Mouse (Mus musculus) telencephalon, adult 2 months (tissue): ENCODE measurements at regions not wholly inside any gene's neighbourhood (a gene's known extent, or its start where the extent isn't known, plus 50 kb on each side); places are given as distances from the start of the nearest gene placed in this dataset.

ENCODE experiments used
- DNase-seq: peaks from one replicate; pipeline ENCODE4 v3.0.0-alpha.2; 2011; ENCODE audit warnings: low read depth, low spot score

- no peak for DNase-seq
Measured at GRCm38 (mm10) chr7:111420698-111421097, 337.9 kb upstream of the Eif4g2 start.

GRCm38 (mm10) chr7:111417735-111418134 lies 334.9 kb upstream of the Eif4g2 start:
- no peak for DNase-seq

- no peak for DNase-seq
Measured at GRCm38 (mm10) chr7:111416061-111416460, 333.2 kb upstream of the Eif4g2 start.

GRCm38 (mm10) chr7:111413745-111414144 lies 330.9 kb upstream of the Eif4g2 start:
- DNase-seq = no peak

GRCm38 (mm10) chr7:111412957-111413356 lies 330.1 kb upstream of the Eif4g2 start:
- no peak for DNase-seq

GRCm38 (mm10) chr7:111411386-111411960 lies 328.6 kb upstream of the Eif4g2 start:
- DNase-seq = peak; percentile 66

- DNase-seq = peak; percentile 85
Measured at GRCm38 (mm10) chr7:111395972-111396371, 313.1 kb upstream of the Eif4g2 start.

GRCm38 (mm10) chr7:111395111-111395510 lies 312.3 kb upstream of the Eif4g2 start:
- no peak for DNase-seq

GRCm38 (mm10) chr7:111393846-111394245 lies 311.0 kb upstream of the Eif4g2 start:
- no peak for DNase-seq

- DNase-seq = no peak
Measured at GRCm38 (mm10) chr7:111389690-111390089, 306.9 kb upstream of the Eif4g2 start.

- no peak for DNase-seq
Measured at GRCm38 (mm10) chr7:111374534-111374933, 291.7 kb upstream of the Eif4g2 start.

- no peak for DNase-seq
Measured at GRCm38 (mm10) chr7:111373380-111374173, 290.7 kb upstream of the Eif4g2 start.

- no peak for DNase-seq
Measured at GRCm38 (mm10) chr7:111370421-111370887, 287.6 kb upstream of the Eif4g2 start.

GRCm38 (mm10) chr7:111368296-111369004 lies 285.6 kb upstream of the Eif4g2 start:
- no peak for DNase-seq

GRCm38 (mm10) chr7:111366951-111367653 lies 284.3 kb upstream of the Eif4g2 start:
- DNase-seq = peak; percentile 68

GRCm38 (mm10) chr7:111365384-111365783 lies 282.6 kb upstream of the Eif4g2 start:
- DNase-seq = no peak

- DNase-seq = peak; percentile 78
Measured at GRCm38 (mm10) chr7:111363206-111363605, 280.4 kb upstream of the Eif4g2 start.

GRCm38 (mm10) chr7:111362646-111363045 lies 279.8 kb upstream of the Eif4g2 start:
- DNase-seq = no peak

GRCm38 (mm10) chr7:111355088-111355656 lies 272.3 kb upstream of the Eif4g2 start:
- no peak for DNase-seq

- no peak for DNase-seq
Measured at GRCm38 (mm10) chr7:111354066-111354465, 271.2 kb upstream of the Eif4g2 start.

GRCm38 (mm10) chr7:111352176-111352575 lies 269.3 kb upstream of the Eif4g2 start:
- no peak for DNase-seq
